Comparison of ENCODE assay signal across 8 mouse cellular contexts in the genomic region with DNA sequence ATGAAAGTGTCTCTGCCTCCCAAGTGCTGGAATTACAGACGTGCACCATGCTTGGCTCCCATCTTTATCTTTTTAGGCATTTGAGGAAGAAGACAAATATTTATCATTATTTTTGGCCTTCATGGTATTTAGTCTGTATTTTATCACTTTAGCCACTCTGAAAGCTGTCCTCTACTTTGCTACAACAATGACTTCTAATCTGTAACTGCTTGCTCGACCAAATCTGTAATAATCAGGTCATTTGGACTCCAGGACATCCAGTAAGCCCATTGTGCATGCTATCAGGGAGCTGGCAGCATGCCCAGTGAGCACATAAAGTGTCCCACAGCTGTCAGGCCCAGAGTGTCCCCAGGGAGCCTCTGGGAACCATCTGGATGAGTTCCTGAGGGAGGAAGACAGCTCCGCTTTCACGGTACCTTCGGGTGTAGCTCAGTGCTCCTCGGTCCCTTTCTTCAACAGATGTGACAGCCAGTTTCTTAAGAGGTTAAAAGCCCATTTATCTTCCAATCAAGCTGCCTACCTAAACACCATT.
DNase-seq lines count a peak whose midpoint lies in the region; ATAC-seq lines count a peak whose summit lies in the region.

No protein-coding gene starts in this region.

- H3K9me3 ChIP-seq in hindbrain, embryonic 10.5 days, result no peaks in the 10 kb centered on the region
- H3K9me3 ChIP-seq in hindbrain, embryonic 13.5 days, result no peaks in the 10 kb centered on the region
- H3K9me3 ChIP-seq in hindbrain, embryonic 16.5 days (ENCODE audit: control insufficient read depth, low read length), result no peaks in the 10 kb centered on the region

- H3K9ac ChIP-seq in hindbrain, embryonic 13.5 days, result no peak overlapping the region
- H3K9ac ChIP-seq in hindbrain, embryonic 16.5 days (ENCODE audit: low read depth, low read length), result no peak overlapping the region

- DNase-seq in hindbrain, embryonic 10.5 days (ENCODE audit: low spot score), result peak; percentile 20
- peak; percentile 84 to 87 for DNase-seq in adrenal gland, adult (ENCODE audit: inconsistent age in 2 of 2, low spot score in 1 of 2)
- DNase-seq in gastrocnemius, adult 8-10 months (ENCODE audit: low spot score in 2 of 2), result peak; percentile 53 to 59
- DNase-seq in lung, postnatal 14 days, result peak; percentile 77
- no peak for DNase-seq in spleen, postnatal 36 days (ENCODE audit: low spot score in 2 of 2)

- no peak overlapping the region for H3K27ac ChIP-seq in hindbrain, embryonic 10.5 days
- no peak overlapping the region for H3K27ac ChIP-seq in hindbrain, embryonic 13.5 days
- no peak overlapping the region for H3K27ac ChIP-seq in hindbrain, embryonic 16.5 days (ENCODE audit: low read depth, low read length)

- H3K27me3 ChIP-seq in hindbrain, embryonic 10.5 days (ENCODE audit: insufficient read depth, poor library complexity, severe bottlenecking), result no peaks in the 10 kb centered on the region
- no peaks in the 10 kb centered on the region for H3K27me3 ChIP-seq in hindbrain, embryonic 13.5 days
- H3K27me3 ChIP-seq in hindbrain, embryonic 16.5 days (replicated peaks; ENCODE audit: control insufficient read depth, insufficient read depth, low read length), result no peaks in the 10 kb centered on the region

- ATAC-seq in hindbrain, embryonic 13.5 days (ENCODE audit: low FRiP score), result no peak
- ATAC-seq in hindbrain, embryonic 16.5 days, result peak; percentile 56; the same call in 1 of the 2 replicates
- no peak for ATAC-seq in activated CD4-positive, CD25-positive, alpha-beta regulatory T cell, adult 4 months

- peaks cover 24% of the 10 kb centered on the region for H3K36me3 ChIP-seq in hindbrain, embryonic 10.5 days
- H3K36me3 ChIP-seq in hindbrain, embryonic 13.5 days, result peaks cover 14% of the 10 kb centered on the region
- H3K36me3 ChIP-seq in hindbrain, embryonic 16.5 days (ENCODE audit: control insufficient read depth, insufficient read depth, low read length), result no peaks in the 10 kb centered on the region

- no peak overlapping the region for H3K4me3 ChIP-seq in hindbrain, embryonic 10.5 days
- H3K4me3 ChIP-seq in hindbrain, embryonic 13.5 days, result no peak overlapping the region
- no peak overlapping the region for H3K4me3 ChIP-seq in hindbrain, embryonic 16.5 days (ENCODE audit: low read length)

- WGBS in hindbrain, embryonic 10.5 days, result 73% methylated on average over 6 of the region's 6 CpGs
- WGBS in hindbrain, embryonic 13.5 days, result 21% methylated on average over 6 of the region's 6 CpGs
- WGBS in hindbrain, embryonic 16.5 days, result 12% methylated on average over 6 of the region's 6 CpGs

- peaks cover 12% of the 10 kb centered on the region for H3K4me1 ChIP-seq in hindbrain, embryonic 10.5 days (replicated peaks)
- H3K4me1 ChIP-seq in hindbrain, embryonic 13.5 days (replicated peaks), result peaks cover 10% of the 10 kb centered on the region
- peaks cover 2% of the 10 kb centered on the region for H3K4me1 ChIP-seq in hindbrain, embryonic 16.5 days (ENCODE audit: control insufficient read depth, insufficient read depth, low read depth, low read length)

- no peak overlapping the region for H3K4me2 ChIP-seq in hindbrain, embryonic 13.5 days
- no peak overlapping the region for H3K4me2 ChIP-seq in hindbrain, embryonic 16.5 days (ENCODE audit: low read length)

Comparison
In these comparisons a context has a peak if more than half of its experiments do, and no peak if none do; other contexts are left out.
1. DNase-seq: peak in hindbrain, embryonic 10.5 days (single experiment), adrenal gland, adult (2 of 2), gastrocnemius, adult 8-10 months (2 of 2) and lung, postnatal 14 days (single experiment); none in spleen, postnatal 36 days (0 of 2).